Mouse (Mus musculus) MEL (cell line): ENCODE data around the gene Cdadc1.

Experiments used
- GATA1 ChIP-seq: IDR thresholded peaks from 2 replicates; pipeline ENCODE4 v1.6.1; 2011; ENCODE audit warnings: low read depth, low read length, improper control_type of control experiment
- POLR2A ChIP-seq, 2 experiments: IDR thresholded peaks; 2 replicates each; pipeline ENCODE4 v1.6.1; 2011 to 2012; ENCODE audit warnings: low read length in 2 of 2, mild to moderate bottlenecking in 2 of 2, control low read depth in 1 of 2, improper control_type of control experiment in 1 of 2, low read depth in 1 of 2, moderate library complexity in 1 of 2; ENCODE audit not compliant: control insufficient read depth in 1 of 2, insufficient read depth in 1 of 2, poor library complexity in 1 of 2
- POLR2AphosphoS5 ChIP-seq: IDR thresholded peaks from 2 replicates; pipeline ENCODE4 v1.6.1; 2012; ENCODE audit warnings: low read depth, borderline replicate concordance, mild to moderate bottlenecking, inconsistent platforms, low read length, moderate library complexity, mixed read lengths
- ZNF384 ChIP-seq: IDR thresholded peaks from 2 replicates; pipeline ENCODE4 v1.6.1; 2012; ENCODE audit warnings: low read depth, mild to moderate bottlenecking, inconsistent platforms, low read length, improper control_type of control experiment

- no peak for TF ChIP-seq ZNF384
- TF ChIP-seq GATA1, result no peak
- TF ChIP-seq POLR2AphosphoS5, result no peak
- TF ChIP-seq POLR2A (IDR thresholded peaks at IDR 0.05; ENCODE audit: control insufficient read depth in 1 of 2, insufficient read depth in 1 of 2, low read depth in 1 of 2, low read length in 2 of 2, poor library complexity in 1 of 2), result no peak
These were observed 45.8 kb downstream of the Cdadc1 start for GRCm38 (mm10) chr14:59551956-59552355.
